Mouse (Mus musculus): ENCODE data around the gene Ncor1.
"Not testable (repeated sequence)": the region's sequence is repeated elsewhere in the genome, so short reads cannot be mapped to it uniquely, and the experiment has no call there.

The Ncor1 gene

DNA sequence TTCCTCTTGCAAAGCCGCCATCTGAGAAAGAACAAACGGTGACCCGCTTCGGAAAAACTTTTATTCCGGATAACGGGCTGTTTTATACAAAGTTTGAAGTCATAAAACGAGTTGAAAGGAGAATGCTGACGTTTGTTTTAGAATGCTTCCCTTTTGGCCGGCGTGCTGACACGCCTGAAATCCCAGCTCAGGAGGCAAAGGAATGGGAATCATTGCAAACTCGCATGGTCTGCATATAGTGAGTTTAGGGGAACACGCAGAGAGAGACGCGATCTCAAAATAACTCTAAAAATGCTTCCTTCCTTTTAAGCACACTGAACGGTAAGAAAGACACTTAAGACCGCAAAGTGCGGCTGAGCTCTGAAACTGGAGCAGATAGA is 460 bp downstream of the Ncor1 start:
- peak; percentile 38 for DNase-seq

DNA sequence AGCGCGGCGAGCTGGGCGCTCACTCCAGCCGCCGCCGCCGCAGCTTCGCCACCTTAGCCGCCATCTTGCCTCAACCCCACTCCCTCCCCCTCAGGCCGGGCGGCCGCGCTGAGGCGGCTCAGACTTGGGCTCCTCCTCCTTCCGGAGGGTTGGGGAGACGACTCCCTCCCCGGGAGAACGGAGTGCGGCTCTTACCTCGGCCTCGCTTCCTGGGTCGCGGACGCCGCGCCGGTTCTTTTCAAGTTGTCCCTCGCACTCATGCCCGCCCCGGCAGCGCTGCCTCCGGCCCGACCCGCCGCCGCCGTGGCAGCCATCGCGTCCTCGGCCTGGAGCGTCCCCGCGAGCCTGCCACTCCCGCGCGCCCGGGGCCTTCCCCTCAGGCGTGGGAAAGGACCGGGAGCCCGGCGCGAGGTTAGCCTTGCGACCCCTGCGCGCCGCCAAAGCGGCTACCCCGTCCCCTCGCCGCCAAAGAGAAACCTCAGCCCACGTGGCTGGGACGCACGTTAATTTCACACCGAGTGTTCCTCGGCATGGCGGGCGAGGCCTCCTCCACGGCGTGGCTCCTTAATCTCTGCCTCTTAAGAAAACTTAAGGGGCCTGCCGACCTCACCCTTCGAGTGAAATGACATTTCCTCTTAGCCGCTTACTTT is 975 bp downstream of the Ncor1 start:
- peak; percentile 84 for DNase-seq

DNA sequence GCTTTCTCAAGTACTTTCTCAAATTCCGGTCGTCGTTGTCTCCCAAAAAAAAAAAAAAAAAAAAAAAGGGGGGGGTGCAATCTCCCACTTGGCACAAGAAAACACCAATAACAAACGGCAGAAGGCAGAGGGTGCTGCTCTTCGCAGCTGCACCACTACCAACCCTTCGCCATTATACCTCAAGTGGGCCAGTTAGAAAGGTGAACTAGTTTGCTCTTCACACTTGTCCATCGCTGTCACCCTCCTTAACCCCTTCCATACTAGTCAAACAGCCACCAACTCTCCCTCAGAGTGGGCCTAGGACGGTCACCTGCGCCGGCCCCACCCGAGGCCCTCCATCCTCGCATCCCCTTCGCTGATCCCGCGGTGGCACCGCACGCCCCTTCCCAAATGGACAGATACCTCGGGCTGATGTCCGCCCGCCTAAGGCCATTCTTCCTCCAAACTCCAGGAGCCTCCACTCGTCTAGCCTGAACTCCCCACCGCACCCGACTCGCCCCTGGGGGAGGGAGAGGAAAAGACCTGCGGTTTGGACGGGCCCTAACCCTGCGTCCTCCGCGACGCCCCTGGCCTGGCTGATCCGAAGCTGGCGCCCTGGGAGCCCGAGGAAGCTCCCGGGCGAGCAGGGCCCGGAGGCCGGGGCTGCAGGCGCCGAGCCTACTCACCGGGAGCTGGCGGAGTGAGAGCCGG is 1.7 kb downstream of the Ncor1 start:
- DNase-seq = peak; percentile 54

DNA sequence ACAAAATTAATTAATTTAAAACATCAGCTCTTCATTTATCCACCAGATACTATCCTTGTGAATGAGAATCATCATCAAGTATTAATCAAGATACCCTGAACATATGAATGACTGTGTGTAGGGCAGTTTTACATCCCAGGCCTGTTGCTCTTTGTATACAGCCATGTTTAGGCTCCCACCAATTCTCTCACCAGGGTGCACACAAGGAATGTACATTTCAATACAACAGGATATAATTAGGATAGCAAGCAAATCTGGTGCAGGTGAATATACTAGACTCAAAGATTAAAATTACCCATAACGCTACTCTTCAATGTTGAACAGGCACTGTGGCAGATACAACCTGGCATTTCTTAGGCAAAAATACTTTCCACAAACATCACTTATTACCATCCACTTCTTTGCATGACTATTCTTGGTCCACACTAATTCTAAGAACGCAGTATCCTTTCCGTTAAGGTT is 2.3 kb downstream of the Ncor1 start:
- peak; percentile 38 for DNase-seq

DNA sequence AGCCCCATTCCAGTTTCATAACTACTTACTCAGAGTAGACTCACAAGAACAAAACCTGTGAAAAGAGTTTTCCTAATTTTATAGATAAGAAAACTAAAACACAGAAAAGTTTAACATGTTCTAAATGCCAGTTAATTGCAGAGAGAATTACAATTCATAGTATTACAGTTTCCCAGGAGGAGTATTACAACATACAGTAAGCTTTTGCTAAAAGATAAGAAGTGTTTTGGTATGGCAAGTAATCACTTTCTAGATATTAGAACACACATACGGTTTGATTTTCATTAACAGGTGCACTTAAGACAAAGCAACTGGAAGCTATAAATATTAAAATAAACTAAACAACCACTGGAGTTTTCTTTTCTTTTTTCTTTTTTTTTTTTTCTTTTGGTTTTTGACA is 3.1 kb downstream of the Ncor1 start:
- no peak for DNase-seq

DNA sequence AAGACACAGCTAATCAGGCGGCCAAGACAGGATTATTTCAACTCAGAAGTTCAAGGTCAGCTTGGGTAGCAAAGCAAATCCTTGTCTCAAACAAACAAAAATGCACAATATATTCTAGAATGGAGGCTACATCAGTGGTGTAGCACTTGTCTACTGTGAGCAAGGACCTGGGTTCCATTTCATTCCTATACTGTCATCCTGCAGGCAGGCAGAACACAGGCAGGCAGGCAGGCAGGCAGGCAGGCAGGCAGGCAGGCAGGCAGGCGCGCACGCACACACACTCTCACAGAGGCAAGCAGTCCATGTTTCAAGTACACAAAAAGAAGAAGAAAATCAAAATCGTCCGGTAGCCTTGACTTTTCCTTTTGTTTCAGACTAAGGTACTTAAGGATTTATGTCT is 9.4 kb downstream of the Ncor1 start:
- no peak for DNase-seq

DNA sequence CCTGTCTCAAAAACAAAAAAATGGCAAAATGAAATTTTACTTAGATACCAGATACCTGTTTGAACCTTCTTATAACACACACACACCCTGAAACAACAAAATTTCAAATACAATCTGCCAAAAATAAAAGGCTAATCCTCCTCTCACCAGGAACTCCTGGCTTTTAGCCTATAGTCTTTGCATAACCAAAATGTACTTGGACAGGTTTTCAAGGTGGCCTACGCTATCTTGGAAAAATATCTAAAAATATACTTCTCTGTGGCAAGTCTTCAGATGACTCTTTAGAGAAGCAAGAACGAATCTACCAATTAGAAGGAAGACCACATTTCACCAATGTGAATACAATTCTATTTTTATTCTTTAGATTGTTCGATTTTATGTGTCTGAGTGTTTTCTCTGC is 12.5 kb downstream of the Ncor1 start:
- peak; percentile 74 for DNase-seq

DNA sequence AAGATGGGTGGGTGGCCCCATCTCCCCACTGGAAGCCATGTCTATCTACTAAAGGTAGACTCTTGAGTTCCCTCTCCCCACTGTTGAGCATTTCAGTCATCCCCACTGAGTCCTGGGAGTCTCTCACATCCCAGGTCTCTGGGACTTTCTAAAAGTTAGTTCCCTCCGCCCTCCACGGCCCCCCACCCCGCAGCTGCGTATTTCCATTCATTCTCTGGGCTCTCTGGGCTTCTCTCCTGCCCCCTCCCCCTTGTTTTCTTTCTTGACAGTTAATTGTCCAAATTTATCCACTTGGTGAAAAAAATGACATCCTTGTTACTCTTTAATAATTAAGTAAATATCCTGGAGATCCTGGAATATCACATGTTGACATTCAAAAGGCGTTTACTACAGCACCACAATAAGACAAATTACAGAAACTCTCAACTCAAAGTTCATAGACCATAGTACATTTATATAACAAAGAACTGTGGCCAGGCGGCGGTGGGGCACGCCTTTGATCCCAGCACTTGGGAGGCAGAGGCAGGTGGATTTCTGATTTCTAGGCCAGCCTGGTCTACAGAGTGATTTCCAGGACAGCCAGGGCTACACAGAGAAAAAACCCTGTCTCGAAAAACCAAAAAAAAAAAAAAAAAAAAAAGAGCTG is 17.5 kb downstream of the Ncor1 start:
- no peak for DNase-seq

DNA sequence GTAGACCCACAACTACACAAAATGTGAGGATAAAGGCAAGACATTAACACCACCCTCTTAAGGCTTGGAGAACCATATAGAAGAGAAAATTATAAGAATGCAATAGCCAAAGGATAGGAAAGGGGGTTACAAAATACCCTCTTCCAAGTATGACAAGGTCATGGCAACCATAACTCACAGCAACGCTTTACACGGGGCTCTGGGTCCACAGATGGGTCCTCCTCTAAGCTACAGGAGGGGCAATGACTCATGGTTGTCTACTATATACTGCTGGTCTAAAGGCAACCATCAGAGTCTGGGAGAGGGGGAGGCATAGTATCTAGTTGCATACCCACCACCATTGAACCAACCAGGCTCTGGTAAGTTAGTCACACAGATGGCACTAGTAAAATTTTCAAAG is 26.1 kb downstream of the Ncor1 start:
- DNase-seq = no peak

DNA sequence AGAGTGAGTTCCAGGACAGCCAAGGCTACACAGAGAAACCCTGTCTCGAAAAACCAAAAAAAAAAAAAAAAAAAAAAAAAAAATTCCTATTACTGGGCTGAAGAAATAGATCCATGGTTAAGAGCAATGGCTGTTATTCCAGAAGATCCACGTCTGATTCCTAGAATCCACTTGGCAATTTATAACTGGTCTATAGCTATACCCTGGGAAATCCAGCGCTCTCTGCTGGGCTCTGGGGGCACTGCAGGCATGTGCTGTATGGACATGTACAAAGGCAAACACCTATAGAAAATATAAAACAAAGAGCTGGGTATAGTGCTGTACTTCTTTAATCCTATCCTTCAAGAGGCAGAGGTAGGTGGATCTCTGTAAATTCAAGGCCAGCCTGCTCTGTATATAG is 31.2 kb downstream of the Ncor1 start:
- no peak for DNase-seq

DNA sequence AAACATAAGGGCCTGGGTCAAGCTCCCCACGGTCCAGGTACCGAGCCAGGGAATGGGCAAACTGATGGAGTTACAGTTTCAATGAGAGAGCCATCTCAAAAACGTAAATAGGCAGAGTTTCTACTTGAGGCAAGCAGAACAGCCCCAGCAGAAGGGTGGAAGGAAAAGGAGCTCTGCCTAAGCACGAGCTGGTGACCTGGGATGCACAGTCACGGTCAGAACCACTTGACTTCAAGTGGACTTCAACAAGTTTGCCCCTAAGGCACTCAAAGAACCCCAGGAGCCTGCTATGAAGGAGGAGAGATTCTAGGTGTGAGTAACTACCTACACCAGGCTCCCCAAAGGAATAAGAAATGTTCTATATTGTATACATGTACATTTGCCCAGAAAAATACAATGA is 32.1 kb downstream of the Ncor1 start:
- no peak for DNase-seq

DNA sequence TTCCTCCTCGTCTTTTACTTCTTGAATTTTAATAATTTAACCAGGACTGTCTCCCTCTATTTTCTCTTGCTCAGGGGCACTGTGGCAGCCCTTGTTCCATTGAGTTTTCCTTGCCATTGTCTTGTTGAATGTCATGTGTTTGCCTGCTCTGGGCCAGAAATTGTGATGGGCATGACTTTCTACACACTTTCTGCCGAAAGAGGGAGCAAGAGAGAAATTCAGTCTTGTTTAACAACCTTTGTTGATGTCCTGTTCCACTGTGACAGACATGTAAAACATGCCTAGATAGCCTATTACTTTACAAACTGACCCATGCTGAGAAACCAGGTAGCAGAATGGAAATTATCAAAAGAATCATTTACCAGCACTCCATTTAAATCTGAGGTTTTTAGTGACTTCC is 33.8 kb downstream of the Ncor1 start:
- DNase-seq = no peak

DNA sequence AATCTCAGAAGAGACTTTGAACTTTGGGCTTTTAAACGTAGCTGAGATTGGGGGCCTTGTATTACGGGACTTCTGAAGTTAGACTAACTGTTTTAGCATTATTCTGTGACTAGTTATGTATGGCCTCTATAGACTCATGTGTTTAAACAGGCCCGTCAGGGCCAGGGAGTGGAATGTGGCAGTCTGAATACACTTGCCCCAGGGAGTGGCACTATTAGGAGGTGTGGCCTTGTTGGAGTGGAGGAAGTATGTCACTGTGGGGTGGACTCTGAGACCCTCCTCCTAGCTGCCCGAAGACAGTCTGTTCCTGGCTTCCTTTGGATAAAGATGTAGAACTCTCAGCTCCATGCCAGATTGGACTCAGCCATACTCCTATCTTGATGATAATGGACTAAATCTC is 43.3 kb downstream of the Ncor1 start:
- no peak for DNase-seq

DNA sequence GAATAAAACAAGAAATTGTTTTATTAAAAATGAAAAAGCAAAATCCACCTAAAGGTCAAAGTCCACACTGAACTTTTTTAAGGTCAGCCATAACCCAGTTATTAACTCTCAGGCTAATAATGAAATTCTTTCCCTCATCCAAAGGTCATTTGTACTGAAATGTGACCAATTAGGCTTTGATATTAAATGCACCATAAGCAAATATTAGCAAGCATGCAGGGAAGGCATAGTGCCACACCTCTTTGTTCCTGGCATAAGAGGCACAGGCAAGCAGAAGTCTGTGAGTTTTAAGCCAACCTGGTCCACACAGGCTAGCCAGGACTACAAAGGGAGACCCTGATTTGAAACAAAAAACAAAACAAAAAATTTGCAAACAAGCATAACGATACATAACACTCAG is 48.7 kb downstream of the Ncor1 start:
- DNase-seq = no peak

DNA sequence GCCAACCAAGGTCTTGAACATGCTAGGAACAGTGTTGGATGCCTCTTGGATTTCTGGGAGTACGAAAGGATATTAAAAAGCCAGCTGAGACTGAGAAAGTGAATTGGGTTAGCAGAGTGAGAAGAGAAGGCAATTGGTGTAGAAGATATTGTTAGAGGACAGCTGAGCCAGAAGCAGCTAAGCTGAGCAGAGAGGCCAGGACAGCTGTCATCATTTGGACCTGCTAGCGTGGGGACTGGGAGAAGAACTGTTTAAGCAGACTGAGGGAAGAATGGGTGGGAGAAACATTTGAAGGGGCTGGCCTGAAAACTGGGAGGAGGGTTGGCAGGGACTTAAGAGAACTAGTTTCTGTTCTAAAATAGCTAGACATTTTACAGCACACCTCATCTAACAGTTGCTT is 49.5 kb downstream of the Ncor1 start:
- no peak for DNase-seq

DNA sequence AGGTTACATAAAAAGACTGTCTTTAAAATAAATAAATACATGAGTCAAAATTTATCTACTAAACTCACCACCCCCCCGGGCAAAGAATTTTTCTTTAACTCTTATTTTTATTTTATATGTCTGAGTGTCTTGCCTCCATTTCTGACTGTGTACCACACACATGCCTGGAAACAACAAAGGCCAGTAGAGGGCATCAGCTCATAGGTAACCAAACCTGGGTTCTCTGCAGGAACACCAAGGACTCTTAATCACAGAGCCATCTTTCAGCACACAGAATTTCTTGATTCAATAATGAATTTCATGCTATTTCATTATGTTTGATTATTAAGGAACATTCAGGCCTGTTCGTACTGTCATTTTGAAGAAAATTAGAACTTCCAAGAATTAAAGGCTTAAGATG is 61.9 kb downstream of the Ncor1 start:
- DNase-seq = peak; percentile 70

DNA sequence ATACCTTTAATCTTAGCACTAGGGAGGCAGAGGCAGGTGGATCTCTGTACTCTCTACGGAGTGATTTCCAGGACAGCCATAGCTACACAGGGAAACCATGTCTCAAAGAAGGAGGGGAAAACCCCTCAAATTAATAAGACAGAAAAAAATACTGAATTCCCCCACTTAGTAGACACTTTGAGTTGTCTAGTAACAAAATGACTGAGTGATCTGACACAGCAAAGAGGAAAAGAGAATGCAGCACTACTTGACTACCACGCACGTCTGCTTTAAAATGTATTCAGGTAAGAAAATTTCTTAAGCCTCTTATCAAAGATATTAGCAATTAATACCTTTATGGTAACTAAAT is 70.0 kb downstream of the Ncor1 start:
- DNase-seq = no peak

DNA sequence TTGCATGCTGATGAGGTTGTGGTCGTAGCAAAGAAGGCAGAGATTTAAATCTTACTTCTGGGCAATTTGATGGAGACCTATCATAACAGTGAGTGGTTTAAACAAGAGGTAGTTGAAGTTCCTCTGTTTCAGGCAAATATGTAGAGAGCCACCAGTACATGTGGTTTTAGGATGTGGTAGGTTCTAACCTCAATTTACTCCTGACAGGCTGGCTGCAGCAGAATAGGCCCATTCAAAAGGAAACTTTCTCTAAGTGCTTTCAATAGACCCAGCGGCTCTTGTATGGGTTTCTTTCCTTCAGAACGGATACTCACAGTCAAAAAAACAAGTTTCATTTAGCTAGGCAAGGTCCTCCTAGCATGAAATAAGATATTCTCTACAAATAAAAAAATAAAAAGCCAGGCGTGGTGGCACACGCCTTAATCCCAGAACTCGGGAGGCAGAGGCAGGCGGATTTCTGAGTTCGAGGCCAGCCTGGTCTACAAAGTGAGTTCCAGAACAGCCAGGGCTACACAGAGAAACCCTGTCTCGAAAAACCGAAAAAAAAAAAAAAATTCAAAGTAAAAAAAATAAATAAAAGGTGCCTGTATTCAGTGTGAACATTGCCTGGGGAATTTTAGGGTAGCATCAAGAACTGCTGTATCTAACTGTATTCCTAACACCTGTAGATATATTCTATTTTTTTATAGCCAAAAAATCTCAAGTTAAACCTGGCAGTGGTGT is 70.6 kb downstream of the Ncor1 start:
- DNase-seq = no peak

DNA sequence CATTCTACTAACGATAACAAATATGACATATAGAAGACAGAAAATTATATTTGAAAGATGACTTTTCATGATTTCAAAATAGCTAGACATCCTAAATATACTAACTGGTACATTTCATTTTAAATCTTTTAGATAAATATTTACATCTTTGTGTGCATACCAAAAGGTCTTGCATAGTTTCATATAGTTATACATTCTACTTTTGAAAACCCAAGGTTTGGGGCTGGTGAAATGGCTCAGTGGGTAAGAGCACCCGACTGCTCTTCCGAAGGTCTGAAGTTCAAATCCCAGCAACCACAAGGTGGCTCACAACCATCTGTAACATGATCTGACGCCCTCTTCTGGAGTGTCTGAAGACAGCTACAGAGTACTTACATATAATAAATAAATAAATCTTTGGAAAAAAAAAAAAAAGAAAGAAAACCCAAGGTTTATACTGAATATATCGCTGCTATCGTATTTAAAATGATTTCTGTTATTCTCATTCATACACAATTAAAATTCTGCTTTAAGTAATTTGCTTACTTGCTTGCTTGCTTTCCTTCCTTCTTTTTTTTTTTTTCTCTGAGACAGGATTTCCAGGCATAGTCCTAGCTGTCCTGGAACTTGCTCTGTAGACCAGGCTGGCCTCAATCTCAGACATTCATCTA is 81.0 kb downstream of the Ncor1 start:
- DNase-seq = not testable (repeated sequence)

DNA sequence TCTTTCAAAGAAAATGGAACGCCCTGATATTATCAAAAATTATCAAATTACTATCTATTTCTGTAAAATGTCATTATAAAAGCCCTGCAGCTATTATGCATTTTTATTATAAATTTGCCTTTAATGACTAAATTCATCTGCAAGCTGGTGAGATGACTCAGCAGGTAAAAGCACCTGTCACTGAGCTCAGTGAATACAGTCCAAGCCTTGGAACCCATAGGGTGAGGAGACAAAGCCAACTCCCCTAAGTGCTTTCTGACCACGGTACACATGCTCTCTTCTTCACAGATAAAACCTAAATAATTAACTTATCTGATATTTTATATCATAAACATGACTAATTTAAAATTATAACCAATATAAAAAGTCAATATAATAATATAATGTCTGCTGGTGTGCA is 86.6 kb downstream of the Ncor1 start:
- peak; percentile 68 for DNase-seq

DNA sequence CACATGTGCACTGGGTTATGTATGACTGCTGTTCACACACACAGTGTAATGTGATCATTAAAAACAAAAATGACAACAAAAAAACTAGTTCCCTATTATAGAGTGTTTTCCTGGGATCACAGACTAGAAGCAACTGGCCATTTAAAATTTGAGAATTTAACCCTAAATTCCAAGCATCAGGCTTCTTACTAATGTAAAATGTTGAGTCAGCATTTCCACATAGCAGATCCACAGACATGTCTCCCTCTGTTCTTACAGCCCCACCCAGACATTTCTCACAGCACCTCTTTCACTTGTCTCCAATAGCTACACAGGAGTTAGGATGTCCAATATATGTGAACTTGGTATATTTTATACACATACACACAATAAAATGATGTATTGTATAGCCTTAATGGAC is 88.4 kb downstream of the Ncor1 start:
- no peak for DNase-seq

DNA sequence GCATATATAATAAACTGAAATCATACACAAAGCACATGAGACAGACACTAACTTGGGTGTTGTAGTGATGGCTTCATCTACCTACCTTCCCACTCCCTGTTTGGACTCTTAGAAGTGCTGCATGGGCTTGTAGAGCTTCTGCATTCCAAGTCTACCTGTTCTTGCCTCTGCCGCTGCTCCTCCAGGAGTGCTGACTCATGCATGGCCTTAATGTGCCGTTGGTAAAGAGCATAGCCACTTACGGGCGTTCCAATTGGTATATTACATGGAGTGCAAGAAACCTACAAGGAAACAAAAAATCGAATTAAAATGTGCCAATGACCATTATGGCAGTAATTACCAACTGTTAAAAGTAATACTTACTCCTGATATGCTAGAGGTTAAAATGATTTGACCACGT is 91.5 kb downstream of the Ncor1 start:
- no peak for DNase-seq

DNA sequence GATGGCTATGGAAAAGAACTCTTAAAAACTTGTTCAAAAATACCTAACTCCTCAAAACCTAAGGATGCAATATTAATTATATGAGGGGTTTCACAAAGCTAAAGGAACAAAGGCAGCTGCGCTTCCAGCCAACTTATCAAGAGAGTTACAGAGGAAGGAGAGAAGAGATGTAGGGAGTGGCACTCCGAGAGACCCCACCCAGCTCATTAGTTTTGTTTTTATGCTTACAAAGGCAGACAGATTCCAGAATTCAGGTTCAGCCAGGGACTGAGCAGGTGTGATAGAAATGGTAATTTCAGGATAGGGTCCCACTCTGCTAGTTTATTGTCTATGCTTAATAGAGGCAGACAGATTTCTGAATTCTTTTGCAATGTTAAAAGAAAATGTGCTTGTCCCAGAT is 103.1 kb downstream of the Ncor1 start:
- no peak for DNase-seq
